In the genomic region with DNA sequence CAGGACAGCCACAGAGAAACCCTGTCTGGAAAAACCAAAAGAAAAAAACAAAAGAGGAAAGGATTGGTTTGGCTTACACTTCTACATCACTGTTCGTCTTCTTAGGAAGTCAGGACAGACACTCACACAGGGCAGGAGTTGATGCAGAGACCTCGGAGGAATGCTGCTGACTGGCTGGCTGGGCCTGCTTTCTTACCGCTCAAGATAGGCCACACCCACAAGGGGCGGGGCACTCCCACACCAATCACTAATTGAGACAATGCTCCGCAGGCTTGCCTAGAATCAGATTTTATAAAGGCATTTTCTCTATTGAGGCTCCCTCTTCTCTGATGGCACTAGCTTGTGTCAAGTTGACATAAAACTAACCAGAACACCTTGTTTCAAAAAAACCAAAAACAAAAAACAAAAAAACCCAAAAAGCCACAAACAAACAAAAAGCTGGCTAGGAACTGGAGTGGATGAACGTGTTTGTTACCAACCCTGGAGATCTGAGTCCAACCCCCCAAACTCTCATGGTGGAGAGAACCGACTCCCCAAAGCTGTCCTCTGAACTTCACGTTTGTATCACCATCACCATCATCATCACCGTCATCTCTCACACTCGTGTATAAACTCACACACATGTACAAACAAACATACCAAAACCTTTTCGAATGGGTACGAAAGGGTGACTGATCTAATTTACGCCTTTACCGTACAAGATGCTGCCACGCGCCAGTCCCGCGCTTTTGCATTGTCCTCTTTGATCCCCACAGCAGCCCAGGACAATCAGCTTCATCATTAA, we compare ENCODE assay signal across 8 mouse cellular contexts. TPM values are rescaled to one million over a fixed set of nuclear protein-coding genes. Genes with fewer than 3 reads are reported as not detected.
DNase-seq lines count a peak whose midpoint lies in the region; ATAC-seq and TF ChIP-seq lines count a peak whose summit lies in the region.
"Had no signal": no experiment of that assay in that cellular context is flagged by ENCODE, and none has a peak within 500 bp of the region (broad histone marks: within the 10 kb centered on the region; RNA-seq: fewer than 3 reads in every experiment).

No protein-coding gene starts in this region.

- DNase-seq in testis, postnatal 10 days (ENCODE audit: low spot score) = peak; percentile 67
- no peak for DNase-seq in testis, postnatal 14 days (ENCODE audit: low spot score)
- DNase-seq in embryonic facial prominence, embryonic 14.5 days (ENCODE audit: low spot score) = peak; percentile 56
- DNase-seq in liver, embryonic 14.5 days (ENCODE audit: low read depth in 3 of 3, low spot score in 3 of 3) = no peak
- peak; percentile 65 to 90 for DNase-seq in spleen, postnatal 10 days (ENCODE audit: low spot score in 2 of 2)
- DNase-seq in adrenal gland, adult 2 months = no peak

- no peak for TF ChIP-seq CTCF in liver, embryonic 14.5 days (IDR thresholded peaks at IDR 0.05; ENCODE audit: low read depth)

- no peak overlapping the region for H3K4me3 ChIP-seq in embryonic facial prominence, embryonic 14.5 days (ENCODE audit: low read depth, low read length)
- H3K4me3 ChIP-seq in liver, embryonic 14.5 days (ENCODE audit: insufficient read depth in 1 of 2, low read depth in 2 of 2, low read length in 2 of 2) = no peak overlapping the region
- no peak overlapping the region for H3K4me3 ChIP-seq in midbrain, embryonic 16.5 days (ENCODE audit: low read depth, low read length)
- H3K4me3 ChIP-seq: embryonic facial prominence, embryonic 15.5 days had no signal

- no peaks in the 10 kb centered on the region for H3K36me3 ChIP-seq in embryonic facial prominence, embryonic 14.5 days (ENCODE audit: control insufficient read depth, insufficient read depth, low read length)
- no peaks in the 10 kb centered on the region for H3K36me3 ChIP-seq in liver, embryonic 14.5 days (replicated peaks; ENCODE audit: control insufficient read depth, insufficient read depth, low read depth)
- H3K36me3 ChIP-seq in midbrain, embryonic 16.5 days (ENCODE audit: control insufficient read depth, insufficient read depth, low read length) = no peaks in the 10 kb centered on the region
- H3K36me3 ChIP-seq: embryonic facial prominence, embryonic 15.5 days had no signal

- no peak overlapping the region for H3K9ac ChIP-seq in embryonic facial prominence, embryonic 14.5 days (ENCODE audit: low read depth, low read length)
- H3K9ac ChIP-seq in liver, embryonic 14.5 days (replicated peaks) = no peak overlapping the region
- no peak overlapping the region for H3K9ac ChIP-seq in midbrain, embryonic 16.5 days (ENCODE audit: low read depth, low read length)
- H3K9ac ChIP-seq: embryonic facial prominence, embryonic 15.5 days had no signal

- no peak overlapping the region for H3K4me2 ChIP-seq in embryonic facial prominence, embryonic 14.5 days (ENCODE audit: low read depth, low read length)
- peak overlapping the region; percentile 20 for H3K4me2 ChIP-seq in liver, embryonic 14.5 days (ENCODE audit: low read depth)
- H3K4me2 ChIP-seq in midbrain, embryonic 16.5 days (ENCODE audit: low read length) = no peak overlapping the region
- H3K4me2 ChIP-seq: embryonic facial prominence, embryonic 15.5 days had no signal

- no peaks in the 10 kb centered on the region for H3K9me3 ChIP-seq in embryonic facial prominence, embryonic 14.5 days (ENCODE audit: control insufficient read depth, low read length)
- H3K9me3 ChIP-seq in liver, embryonic 14.5 days (ENCODE audit: control insufficient read depth, low read length) = no peaks in the 10 kb centered on the region
- H3K9me3 ChIP-seq in midbrain, embryonic 16.5 days (replicated peaks; ENCODE audit: control insufficient read depth, low read length, poor library complexity, severe bottlenecking) = no peaks in the 10 kb centered on the region
- H3K9me3 ChIP-seq: embryonic facial prominence, embryonic 15.5 days had no signal

- TF ChIP-seq EP300 in liver, embryonic 14.5 days (IDR thresholded peaks at IDR 0.05; ENCODE audit: low read depth) = no peak

- peaks cover 4% of the 10 kb centered on the region; the same call in 1 of the 2 replicates for H3K4me1 ChIP-seq in embryonic facial prominence, embryonic 14.5 days (ENCODE audit: control insufficient read depth, insufficient read depth, low read length)
- peaks cover 8 to 14% of the 10 kb centered on the region in 2 experiments; a peak in 3 of 4 replicates for H3K4me1 ChIP-seq in liver, embryonic 14.5 days (replicated peaks; ENCODE audit: control insufficient read depth in 2 of 2, insufficient read depth in 2 of 2, low read length in 1 of 2)
- H3K4me1 ChIP-seq in midbrain, embryonic 16.5 days (ENCODE audit: control insufficient read depth, insufficient read depth, low read length) = peaks cover 4% of the 10 kb centered on the region; the same call in 1 of the 2 replicates

- 61% methylated on average over 18 of the region's 18 CpGs for WGBS in embryonic facial prominence, embryonic 14.5 days
- 47% methylated on average over 18 of the region's 18 CpGs for WGBS in liver, embryonic 14.5 days (ENCODE audit: insufficient replicate concordance)
- 65% methylated on average over 18 of the region's 18 CpGs for WGBS in midbrain, embryonic 16.5 days

- no peak for ATAC-seq in embryonic facial prominence, embryonic 14.5 days (ENCODE audit: low read depth)
- ATAC-seq in liver, embryonic 14.5 days (ENCODE audit: insufficient read depth) = no peak
- no peak for ATAC-seq in midbrain, embryonic 16.5 days

- H3K27me3 ChIP-seq in embryonic facial prominence, embryonic 14.5 days (replicated peaks; ENCODE audit: control insufficient read depth, insufficient read depth, low read length) = peaks cover 21% of the 10 kb centered on the region
- H3K27me3 ChIP-seq in liver, embryonic 14.5 days (ENCODE audit: control insufficient read depth, insufficient read depth, low read length) = no peaks in the 10 kb centered on the region
- H3K27me3 ChIP-seq in midbrain, embryonic 16.5 days (ENCODE audit: control insufficient read depth, insufficient read depth, low read depth, low read length) = peaks cover 8% of the 10 kb centered on the region

- H3K27ac ChIP-seq in embryonic facial prominence, embryonic 14.5 days (replicated peaks; ENCODE audit: low read depth, low read length) = no peak overlapping the region
- H3K27ac ChIP-seq in liver, embryonic 14.5 days = no peak overlapping the region
- H3K27ac ChIP-seq in midbrain, embryonic 16.5 days (ENCODE audit: low read length) = no peak overlapping the region
- H3K27ac ChIP-seq: embryonic facial prominence, embryonic 15.5 days had no signal

RNA-seq across cellular contexts. Expression of a gene that starts 0.8 kb away (rescaled TPM):
- polyA plus RNA-seq in embryonic facial prominence, embryonic 14.5 days (2014; fragmentation: Nextera tagmentation; extraction: Ambion mirVana) = 6.0 TPM in 2 replicates
- polyA plus RNA-seq in liver, embryonic 14.5 days (2012; rRNA removed) = 3.9 and 4.0 TPM in 2 replicates
- polyA plus RNA-seq in liver, embryonic 14.5 days (2014; fragmentation: Nextera tagmentation; extraction: Ambion mirVana) = 4.3 and 5.7 TPM in 2 replicates
- 13.9 and 15.7 TPM in 2 replicates for polyA plus RNA-seq in midbrain, embryonic 16.5 days (2015; fragmentation: Nextera tagmentation; extraction: Ambion mirVana)
- total RNA-seq in adrenal gland, adult 2 months (2021) = 1 to 10 TPM; 6.1 to 6.2 TPM
- polyA plus RNA-seq in adrenal gland, adult 2 months (2012; rRNA removed) = 4.2 and 5.0 TPM in 2 replicates

RNA-seq across cellular contexts. Expression of a gene that starts 36.2 kb away (rescaled TPM):
- polyA plus RNA-seq in embryonic facial prominence, embryonic 14.5 days (2014; fragmentation: Nextera tagmentation; extraction: Ambion mirVana) = 20.7 and 23.3 TPM in 2 replicates
- polyA plus RNA-seq in liver, embryonic 14.5 days (2012; rRNA removed) = 7.2 and 8.6 TPM in 2 replicates
- 3.5 and 4.1 TPM in 2 replicates for polyA plus RNA-seq in liver, embryonic 14.5 days (2014; fragmentation: Nextera tagmentation; extraction: Ambion mirVana)
- 46.3 and 47.8 TPM in 2 replicates for polyA plus RNA-seq in midbrain, embryonic 16.5 days (2015; fragmentation: Nextera tagmentation; extraction: Ambion mirVana)
- total RNA-seq in adrenal gland, adult 2 months (2021) = 10 to 100 TPM; 30.0 to 31.0 TPM
- polyA plus RNA-seq in adrenal gland, adult 2 months (2012; rRNA removed) = 85.3 and 95.4 TPM in 2 replicates

Comparison
In these comparisons a context has a peak if more than half of its experiments do, and no peak if none do; other contexts are left out.
1. DNase-seq: peak in testis, postnatal 10 days (single experiment), embryonic facial prominence, embryonic 14.5 days (single experiment) and spleen, postnatal 10 days (2 of 2); none in testis, postnatal 14 days (single experiment), liver, embryonic 14.5 days (0 of 3) and adrenal gland, adult 2 months (single experiment).